Mouse (Mus musculus): Measurements from ENCODE around the gene Amhr2. TPM values are rescaled to one million over a fixed set of nuclear protein-coding genes. Genes with fewer than 3 reads are reported as not detected.
A peak's percentile ranks its signal among the peaks of the same experiment; 100 is the strongest.

Gene Amhr2
- polyA plus RNA-seq, 1 experiment from 2014 or later: 2.1 TPM

DNA sequence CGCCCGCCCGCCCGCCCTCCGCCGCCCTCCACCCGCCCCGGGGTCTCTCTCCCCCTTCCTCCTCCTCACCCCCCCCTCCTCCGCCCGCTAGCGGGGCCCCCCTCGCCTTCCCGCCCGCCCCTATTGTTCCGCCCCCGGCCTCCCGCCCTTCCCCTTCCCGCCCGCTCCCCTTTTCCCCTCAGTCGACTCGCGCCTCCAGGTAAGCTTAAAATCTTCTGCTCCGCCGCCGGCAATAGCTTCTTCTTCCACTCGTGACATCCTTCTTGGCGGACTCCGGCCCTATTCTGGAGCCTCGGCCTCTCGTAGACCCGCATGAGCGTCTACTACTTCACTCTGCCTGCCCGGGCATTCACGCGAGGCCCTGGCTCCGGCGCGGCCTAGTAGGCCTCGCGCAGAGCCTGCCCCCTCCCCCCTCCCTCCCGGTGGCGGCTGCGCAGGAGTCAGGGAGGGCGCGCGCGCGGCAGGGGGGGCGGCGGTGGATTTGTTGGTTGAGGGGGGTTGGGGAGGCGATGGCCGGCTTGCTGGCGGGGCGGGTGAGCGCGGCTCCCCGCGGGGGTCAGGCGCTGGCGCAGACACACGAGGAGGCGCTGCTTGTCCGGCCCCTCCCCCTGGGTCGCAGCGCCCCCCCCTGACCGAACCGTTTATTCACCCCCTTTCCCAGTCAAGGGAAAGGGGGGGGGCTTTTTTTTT is 25.6 kb downstream of the Amhr2 start:
- peak; percentile 84 for DNase-seq (ENCODE audit: low spot score)

DNA sequence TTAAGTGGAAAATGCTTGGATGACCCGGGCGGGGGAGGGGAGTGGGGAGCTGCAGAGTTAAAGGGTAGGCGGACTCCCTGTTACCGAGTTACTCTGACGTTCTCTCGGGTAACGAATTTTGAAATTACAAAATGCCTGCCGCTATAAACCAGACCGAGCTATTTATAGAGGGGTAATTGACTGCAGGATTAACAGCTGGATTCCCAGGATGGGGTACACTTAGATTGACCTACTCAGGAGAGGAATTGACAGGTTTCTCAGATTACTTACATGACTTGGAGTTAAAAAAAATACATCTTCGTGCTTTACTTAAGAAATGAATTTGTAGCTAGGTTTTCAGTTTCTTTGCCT is 26.1 kb downstream of the Amhr2 start:
- no peak for DNase-seq (ENCODE audit: low spot score)

DNA sequence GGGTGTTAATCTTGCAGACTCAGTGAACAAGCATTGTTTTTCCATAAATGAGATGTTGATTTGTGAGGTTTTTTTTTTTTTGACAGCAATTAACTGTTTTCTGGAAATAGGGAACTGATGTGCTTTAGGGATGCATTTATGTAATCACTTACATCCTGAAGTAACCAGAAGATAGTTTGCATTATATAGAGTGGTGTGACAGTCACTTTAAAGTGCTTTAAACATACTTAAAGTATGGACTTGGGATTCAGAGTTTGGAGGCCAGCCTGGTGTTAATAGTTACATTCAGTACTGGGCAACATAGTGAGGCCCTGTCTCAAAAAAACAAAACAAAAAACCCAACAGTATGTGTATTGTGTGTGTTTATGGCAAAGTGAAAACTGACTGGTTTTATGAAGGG is 26.6 kb downstream of the Amhr2 start:
- DNase-seq (ENCODE audit: low spot score): no peak

DNA sequence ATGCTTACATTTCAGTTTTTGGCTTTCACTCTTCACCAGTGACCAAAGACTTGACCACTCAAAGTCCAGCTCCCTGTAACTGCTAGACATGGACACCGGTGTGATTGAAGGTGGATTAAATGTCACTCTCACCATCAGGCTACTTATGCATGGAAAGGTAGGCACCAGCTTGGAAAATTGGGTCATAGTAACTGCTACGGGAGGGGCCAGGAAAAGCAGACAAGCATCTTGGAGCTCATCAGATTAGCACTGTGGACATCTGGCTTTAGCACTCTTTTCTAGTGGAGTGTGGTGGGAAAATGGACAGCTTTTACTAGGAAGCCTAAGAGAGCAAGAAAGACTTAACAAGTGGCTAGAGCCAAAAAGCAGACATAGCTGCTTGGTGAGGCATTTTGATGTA is 28.1 kb downstream of the Amhr2 start:
- no peak for DNase-seq (ENCODE audit: low spot score)

DNA sequence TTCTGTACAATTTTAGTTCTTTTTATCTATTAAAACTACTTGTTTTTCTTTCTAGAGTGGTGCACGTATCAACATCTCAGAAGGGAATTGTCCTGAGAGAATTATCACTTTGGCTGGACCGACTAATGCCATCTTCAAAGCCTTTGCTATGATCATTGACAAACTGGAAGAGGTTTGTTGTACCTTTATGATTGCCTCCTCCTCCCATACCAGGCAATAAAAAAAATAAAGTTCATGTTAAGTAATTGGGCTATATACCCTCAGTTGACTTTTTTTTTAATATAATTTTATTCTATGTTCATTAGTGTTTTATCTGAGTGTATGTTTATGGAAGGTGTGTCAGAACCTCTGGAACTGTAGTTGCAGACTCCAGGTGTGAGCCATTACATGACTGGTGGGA is 29.4 kb downstream of the Amhr2 start:
- no peak for DNase-seq (ENCODE audit: low spot score)

DNA sequence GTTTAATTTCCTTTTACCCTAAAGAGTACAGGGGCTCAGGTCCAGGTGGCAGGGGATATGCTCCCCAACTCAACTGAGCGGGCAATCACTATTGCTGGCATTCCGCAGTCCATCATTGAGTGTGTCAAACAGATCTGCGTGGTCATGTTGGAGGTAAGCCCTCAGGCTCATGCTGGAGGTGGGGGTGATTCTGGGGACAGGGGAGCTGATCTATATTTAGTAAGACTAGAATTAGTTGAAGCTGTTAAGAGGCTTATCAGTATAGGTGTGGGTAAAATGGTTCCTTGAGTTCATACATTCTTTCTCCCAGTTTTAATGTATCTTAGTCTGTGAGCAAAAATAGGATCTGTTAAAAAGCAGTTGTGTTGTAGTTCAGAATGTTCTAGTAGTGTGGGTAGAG is 38.0 kb downstream of the Amhr2 start:
- DNase-seq (ENCODE audit: low spot score): no peak

DNA sequence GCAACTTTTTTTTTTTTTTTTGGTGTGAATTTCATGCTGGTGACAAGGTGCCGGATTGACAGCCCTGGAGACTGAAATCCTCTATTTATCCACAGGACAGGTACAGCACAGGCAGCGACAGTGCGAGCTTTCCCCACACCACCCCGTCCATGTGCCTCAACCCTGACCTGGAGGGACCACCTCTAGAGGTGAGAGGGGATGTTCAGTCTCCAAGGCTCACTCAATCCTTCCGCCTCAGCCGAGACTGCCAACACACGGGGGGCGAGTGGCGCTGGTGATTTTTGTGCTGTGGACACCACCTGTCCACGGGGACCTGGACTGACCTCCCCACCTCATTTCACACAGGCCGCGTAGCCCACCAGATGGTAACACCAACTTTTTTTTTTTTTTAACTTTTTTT is 40.7 kb downstream of the Amhr2 start:
- DNase-seq (ENCODE audit: low spot score): no peak

DNA sequence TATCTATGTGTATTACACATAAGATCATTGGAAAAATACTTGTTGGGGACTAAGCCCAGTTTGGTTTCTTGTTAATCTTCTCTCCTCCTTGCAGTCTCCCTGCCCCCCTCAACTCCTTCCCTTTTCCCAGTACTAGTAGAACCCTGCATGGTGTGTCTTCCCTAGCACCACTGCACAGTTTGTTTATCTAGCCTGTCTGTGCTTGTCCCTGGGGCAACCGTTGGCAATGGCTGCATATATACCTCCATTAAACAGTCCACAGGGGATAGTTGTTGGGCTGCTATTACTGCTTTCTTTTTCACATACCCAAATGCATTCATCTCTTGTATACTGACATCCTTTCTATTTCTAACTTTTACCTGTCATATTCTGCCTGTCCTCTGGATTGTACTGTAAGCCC is 42.5 kb downstream of the Amhr2 start:
- DNase-seq (ENCODE audit: low spot score): no peak

DNA sequence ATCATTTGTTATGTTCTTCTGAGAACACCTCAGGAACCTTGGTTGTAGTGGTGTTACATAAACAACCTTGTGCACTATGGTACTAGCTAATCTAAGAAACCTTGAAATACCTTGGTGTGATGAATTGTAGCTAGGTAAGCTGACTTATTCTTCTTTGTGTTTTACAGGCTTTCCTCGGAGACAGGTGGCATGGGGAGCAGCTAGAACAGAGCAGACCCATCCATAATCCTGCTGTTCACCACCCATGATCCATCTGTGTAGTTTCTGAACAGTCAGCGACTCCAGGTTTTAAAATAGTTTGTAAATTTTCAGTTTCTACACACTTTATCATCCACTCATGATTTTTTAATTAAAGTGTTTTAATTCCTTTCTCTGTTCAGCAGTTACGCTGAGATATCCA is 53.2 kb downstream of the Amhr2 start:
- DNase-seq (ENCODE audit: low spot score): no peak

DNA sequence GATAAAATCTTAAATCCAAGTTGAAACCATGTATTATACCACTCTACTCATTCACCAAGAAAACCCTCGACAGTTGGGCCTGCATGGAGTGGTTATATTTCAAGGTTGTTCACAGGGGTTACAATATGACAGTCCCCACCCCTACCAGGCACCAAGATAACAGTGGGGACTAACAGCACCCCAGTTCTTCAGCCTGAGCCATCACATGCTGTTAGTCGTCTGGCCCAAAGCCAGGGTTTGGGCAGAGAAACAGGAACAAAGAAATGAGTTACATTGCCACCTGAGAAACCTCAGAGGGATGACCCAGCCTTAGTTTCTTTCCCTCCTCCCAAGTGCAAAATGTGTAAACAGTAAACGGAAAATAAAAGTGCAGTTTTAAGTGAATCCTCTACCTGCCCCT is 54.2 kb downstream of the Amhr2 start:
- no peak for DNase-seq (ENCODE audit: low spot score)

DNA sequence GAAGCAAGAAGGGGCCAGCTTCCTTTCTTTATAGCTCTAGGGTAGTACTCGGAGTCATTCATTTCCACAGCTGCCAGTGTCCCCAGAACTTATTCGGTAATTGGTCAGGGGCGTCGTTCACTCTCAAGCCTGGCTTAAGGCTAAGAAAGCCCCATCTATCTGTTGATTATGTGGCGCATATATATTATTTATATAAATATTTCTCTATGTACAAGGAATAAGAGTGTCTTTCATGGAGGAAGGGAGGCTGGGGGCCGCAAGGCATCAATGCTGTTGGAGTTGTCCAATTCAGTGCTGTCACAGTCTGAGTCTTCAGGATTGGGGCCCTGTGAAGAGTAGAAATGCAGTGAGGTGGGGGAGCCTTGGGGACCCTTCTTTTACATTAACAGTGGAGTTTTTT is 54.7 kb downstream of the Amhr2 start:
- no peak for DNase-seq (ENCODE audit: low spot score)

DNA sequence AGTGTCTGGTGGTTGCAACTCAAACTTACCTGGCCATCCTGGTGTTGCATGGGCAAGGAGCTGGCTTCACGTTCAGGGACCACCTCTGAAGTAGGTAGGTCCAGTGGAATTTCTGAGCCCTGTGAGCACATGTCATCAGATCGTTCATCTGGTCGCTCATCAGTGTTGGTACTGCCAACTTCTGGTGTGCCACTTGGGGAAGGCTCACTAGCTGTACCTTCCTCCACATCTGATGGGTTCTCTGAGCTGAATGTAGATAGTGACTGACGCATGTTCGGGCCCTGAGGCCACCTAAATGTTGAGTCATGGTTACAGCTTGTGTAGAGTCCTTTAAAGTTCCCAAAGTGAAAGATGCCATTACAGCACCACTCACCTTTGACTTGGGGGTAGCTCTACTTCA is 55.3 kb downstream of the Amhr2 start:
- DNase-seq (ENCODE audit: low spot score): no peak

DNA sequence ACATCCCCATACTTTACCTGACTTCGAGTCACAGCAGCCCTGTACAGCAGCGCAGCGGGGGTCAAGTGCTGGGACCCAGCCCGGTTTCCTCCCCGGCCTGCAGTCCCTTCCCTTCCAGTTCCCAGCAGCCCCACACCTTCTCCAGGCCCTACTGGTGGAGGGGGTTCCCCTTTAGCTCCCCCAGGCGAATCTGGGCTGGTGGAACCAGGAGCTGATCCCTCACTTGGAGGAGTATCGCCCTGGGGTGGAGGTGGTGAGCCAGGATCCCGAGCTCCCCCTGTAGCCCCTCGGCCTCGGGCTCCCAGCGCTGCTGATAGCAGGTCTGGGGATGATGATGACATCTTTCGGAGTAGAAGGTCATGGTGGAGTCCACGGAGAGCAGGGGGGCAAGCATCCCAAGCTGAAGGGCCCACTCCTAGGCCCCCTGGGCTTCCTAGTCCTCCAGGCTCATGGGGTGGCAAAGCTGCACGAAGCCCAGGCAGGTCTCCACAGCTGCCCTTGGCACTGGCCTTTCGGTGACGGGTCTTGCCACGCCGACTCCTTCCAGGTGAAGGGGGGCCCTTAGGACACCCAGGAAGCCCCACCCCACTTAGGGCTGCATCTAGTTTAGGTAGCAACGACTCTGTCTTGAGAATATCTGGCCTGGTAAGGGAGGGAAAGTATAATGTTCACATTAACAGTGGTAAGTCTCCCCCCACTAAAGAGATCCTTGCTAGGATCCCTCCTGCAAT is 56.1 kb downstream of the Amhr2 start:
- no peak for DNase-seq (ENCODE audit: low spot score)

DNA sequence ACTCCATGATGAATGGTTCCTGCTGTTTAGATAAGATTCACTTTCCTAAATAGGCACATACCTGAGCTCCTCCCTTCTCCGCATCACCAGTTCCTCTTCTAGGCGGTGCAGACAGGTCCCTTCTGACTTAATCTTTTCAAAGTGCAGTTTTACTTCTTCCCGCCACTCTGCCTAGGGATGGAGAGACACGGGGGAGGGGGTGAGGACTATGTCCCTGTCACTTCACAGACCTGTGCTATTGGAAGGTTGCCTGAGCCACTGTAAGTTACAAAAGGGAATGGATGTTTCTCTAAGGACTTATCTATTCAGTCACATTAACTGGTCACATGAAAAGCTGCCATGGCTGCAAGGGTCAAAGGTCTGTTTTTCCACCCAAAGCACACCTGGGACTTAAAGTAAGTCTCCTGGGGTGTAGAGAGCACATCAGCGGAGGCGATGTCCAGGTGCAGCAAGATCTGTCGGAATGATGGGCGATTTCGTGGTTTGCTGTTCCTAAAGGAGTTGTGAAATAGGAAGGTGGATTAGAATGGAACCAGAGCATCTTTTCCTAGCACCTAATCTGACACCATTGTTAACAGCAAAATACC is 57.2 kb downstream of the Amhr2 start:
- DNase-seq (ENCODE audit: low spot score): no peak

DNA sequence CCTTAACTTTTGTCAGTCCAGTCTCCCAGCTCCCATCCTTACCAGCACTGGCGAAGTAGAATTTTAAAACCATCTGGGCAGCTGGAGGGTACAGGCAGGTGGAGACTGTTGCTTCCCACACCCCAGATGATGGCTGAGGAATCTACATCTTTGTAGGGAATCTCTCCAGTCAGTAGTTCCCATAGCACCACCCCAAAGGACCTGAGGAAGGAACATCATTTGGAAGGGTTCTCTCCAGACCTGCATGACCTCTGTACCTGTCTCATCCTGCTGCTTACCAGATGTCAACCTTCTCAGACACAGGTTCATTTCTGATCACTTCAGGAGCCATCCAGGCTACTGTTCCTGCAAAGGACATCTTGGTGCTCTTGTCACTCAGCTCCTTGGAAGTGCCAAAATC is 58.3 kb downstream of the Amhr2 start, which contains the start of gene Gm10337:
Gene Gm10337, plus strand, starts transcription at position 276 of the 400 bp plus-strand sequence.
- no peak for DNase-seq (ENCODE audit: low spot score)

Other genes with a start within 250 kb of the Amhr2 start
- gene Zfp740, start 242.1 kb upstream of the Amhr2 start, polyA plus RNA-seq (2015; fragmentation: Nextera tagmentation; extraction: Ambion mirVana): 48.8 and 64.9 TPM in 2 replicates
- 32.2 and 33.7 TPM in 2 replicates for gene Csad, start 240.6 kb upstream of the Amhr2 start, polyA plus RNA-seq (2015; fragmentation: Nextera tagmentation; extraction: Ambion mirVana)
- 65.6 and 68.7 TPM in 2 replicates for gene Itgb7, start 213.4 kb upstream of the Amhr2 start, polyA plus RNA-seq (2015; fragmentation: Nextera tagmentation; extraction: Ambion mirVana)
- 6.0 and 7.4 TPM in 2 replicates for gene Rarg, start 187.8 kb upstream of the Amhr2 start, polyA plus RNA-seq (2015; fragmentation: Nextera tagmentation; extraction: Ambion mirVana)
- gene Gm9918, start 174.8 kb upstream of the Amhr2 start, polyA plus RNA-seq (2015; fragmentation: Nextera tagmentation; extraction: Ambion mirVana): 0.17 and 0.26 TPM in 2 replicates
- 53.5 and 55.1 TPM in 2 replicates for gene Mfsd5, start 165.9 kb upstream of the Amhr2 start, polyA plus RNA-seq (2015; fragmentation: Nextera tagmentation; extraction: Ambion mirVana)
- gene Espl1, start 149.1 kb upstream of the Amhr2 start, polyA plus RNA-seq (2015; fragmentation: Nextera tagmentation; extraction: Ambion mirVana): 17.7 and 18.0 TPM in 2 replicates
- gene Pfdn5, start 119.3 kb upstream of the Amhr2 start, polyA plus RNA-seq (2015; fragmentation: Nextera tagmentation; extraction: Ambion mirVana): 446 and 454 TPM in 2 replicates
- 94.7 and 107 TPM in 2 replicates for gene Myg1, start 113.7 kb upstream of the Amhr2 start, polyA plus RNA-seq (2015; fragmentation: Nextera tagmentation; extraction: Ambion mirVana)
- gene Aaas, start 94.6 kb upstream of the Amhr2 start, polyA plus RNA-seq (2015; fragmentation: Nextera tagmentation; extraction: Ambion mirVana): 56.8 and 61.7 TPM in 2 replicates
- 0.10 and 0.13 TPM in 2 replicates for gene Sp7, start 78.2 kb upstream of the Amhr2 start, polyA plus RNA-seq (2015; fragmentation: Nextera tagmentation; extraction: Ambion mirVana)
- 9.7 and 10.9 TPM in 2 replicates for gene Sp1, start 39.2 kb upstream of the Amhr2 start, polyA plus RNA-seq (2015; fragmentation: Nextera tagmentation; extraction: Ambion mirVana)
- 88.9 and 90.3 TPM in 2 replicates for gene Prr13, start 13.7 kb downstream of the Amhr2 start, polyA plus RNA-seq (2015; fragmentation: Nextera tagmentation; extraction: Ambion mirVana)
- gene Pcbp2, start 25.2 kb downstream of the Amhr2 start, polyA plus RNA-seq (2015; fragmentation: Nextera tagmentation; extraction: Ambion mirVana): 263 and 265 TPM in 2 replicates
- 2.0 TPM in 1 of 2 replicates, not detected in the other for gene Gm10337, start 58.4 kb downstream of the Amhr2 start, polyA plus RNA-seq (2015; fragmentation: Nextera tagmentation; extraction: Ambion mirVana)
- gene Map3k12, start 71.7 kb downstream of the Amhr2 start, polyA plus RNA-seq (2015; fragmentation: Nextera tagmentation; extraction: Ambion mirVana): 4.1 and 4.2 TPM in 2 replicates
- gene Tarbp2, start 72.8 kb downstream of the Amhr2 start, polyA plus RNA-seq (2015; fragmentation: Nextera tagmentation; extraction: Ambion mirVana): 65.5 and 66.3 TPM in 2 replicates
- 2.1 and 3.9 TPM in 2 replicates for gene Npff, start 79.6 kb downstream of the Amhr2 start, polyA plus RNA-seq (2015; fragmentation: Nextera tagmentation; extraction: Ambion mirVana)
- not detected in 2 replicates for gene Gm28047, start 179.7 kb downstream of the Amhr2 start, polyA plus RNA-seq (2015; fragmentation: Nextera tagmentation; extraction: Ambion mirVana)
- 18.1 and 21.8 TPM in 2 replicates for gene Atf7, start 180.1 kb downstream of the Amhr2 start, polyA plus RNA-seq (2015; fragmentation: Nextera tagmentation; extraction: Ambion mirVana)
- gene Atp5g2, start 227.0 kb downstream of the Amhr2 start, polyA plus RNA-seq (2015; fragmentation: Nextera tagmentation; extraction: Ambion mirVana): 76.9 and 85.0 TPM in 2 replicates